Mouse (Mus musculus): ENCODE results near the gene Paqr6.

GRCm38 (mm10) chr3:88408953-88409352 is 44.6 kb downstream of the Paqr6 start:
- TF ChIP-seq CTCF (IDR thresholded peaks at IDR 0.05; ENCODE audit: low read depth, low read length) (no peak), POLR2A (IDR thresholded peaks at IDR 0.05; ENCODE audit: extremely low read depth, insufficient read depth, low read length) (0 out of 2 replicates have a peak, but pooled peaks have one; percentile 14)
